Mouse (Mus musculus): ENCODE measurements around the gene Pax8.
A peak's percentile ranks its signal among the peaks of the same experiment; 100 is the strongest.

- TF ChIP-seq MAZ (IDR thresholded peaks at IDR 0.05; ENCODE audit: low read depth, low read length) (peak; percentile 72; the same call in 1 of the 2 replicates), CTCF (conservative IDR thresholded peaks at IDR 0.05 in 1 of 2, IDR thresholded peaks at IDR 0.05 in 1 of 2; ENCODE audit: low read depth in 2 of 2, low read length in 2 of 2) (no peak), JUND (conservative IDR thresholded peaks at IDR 0.05; ENCODE audit: low read depth, low read length) (no peak), KAT2A (IDR thresholded peaks at IDR 0.05; ENCODE audit: insufficient replicate concordance, low read length) (0 out of 2 replicates have a peak, but pooled peaks have one; percentile 33), NELFE (IDR thresholded peaks at IDR 0.05; ENCODE audit: low read depth, low read length) (peak; percentile 68; the same call in 1 of the 2 replicates), ZC3H11A (IDR thresholded peaks at IDR 0.05; ENCODE audit: low read depth, low read length) (no peak)
Observed at GRCm38 (mm10) chr2:24386158-24386963, 89.0 kb downstream of the Pax8 start.
